Mouse (Mus musculus) gastrocnemius, postnatal 10 days (tissue): Measurements from ENCODE around the gene Medag. TPM values are rescaled to one million over a fixed set of nuclear protein-coding genes. Genes with fewer than 3 reads are reported as not detected.
A peak's percentile ranks its signal among the peaks of the same experiment; 100 is the strongest.

ENCODE experiments used
- DNase-seq: peaks from one replicate; pipeline ENCODE4 v3.0.0; 2021; ENCODE audit warnings: mixed read lengths
- long read RNA-seq, 2 experiments: library from polyadenylated mRNA; stranded (forward); transcript quantifications; one replicate each; pipeline ENCODE4 v2.0.0; 2021
- total RNA-seq, 2 experiments: library from RNA; stranded (reverse); gene quantifications; 2 replicates each; pipeline ENCODE4 v1.2.3; 2021

Medag gene
- 10 to 100 TPM; 19.6 to 21.6 TPM for total RNA-seq
- long read RNA-seq, experiment 1, transcript Medag-201 (5 exons, 2,953 nt): major isoform, 17 of 19 reads
- long read RNA-seq, experiment 1, partial matches to known transcripts: 1 of 19 reads
- long read RNA-seq, experiment 1, other reads (novel, unspliced or antisense): 1 of 19 reads
- long read RNA-seq, experiment 2, transcript Medag-201 (5 exons, 2,953 nt): major isoform, 6 of 12 reads
- long read RNA-seq, experiment 2, partial matches to known transcripts: 6 of 12 reads
- long read RNA-seq, experiment 2, other reads (novel, unspliced or antisense): 0 of 12 reads

DNA sequence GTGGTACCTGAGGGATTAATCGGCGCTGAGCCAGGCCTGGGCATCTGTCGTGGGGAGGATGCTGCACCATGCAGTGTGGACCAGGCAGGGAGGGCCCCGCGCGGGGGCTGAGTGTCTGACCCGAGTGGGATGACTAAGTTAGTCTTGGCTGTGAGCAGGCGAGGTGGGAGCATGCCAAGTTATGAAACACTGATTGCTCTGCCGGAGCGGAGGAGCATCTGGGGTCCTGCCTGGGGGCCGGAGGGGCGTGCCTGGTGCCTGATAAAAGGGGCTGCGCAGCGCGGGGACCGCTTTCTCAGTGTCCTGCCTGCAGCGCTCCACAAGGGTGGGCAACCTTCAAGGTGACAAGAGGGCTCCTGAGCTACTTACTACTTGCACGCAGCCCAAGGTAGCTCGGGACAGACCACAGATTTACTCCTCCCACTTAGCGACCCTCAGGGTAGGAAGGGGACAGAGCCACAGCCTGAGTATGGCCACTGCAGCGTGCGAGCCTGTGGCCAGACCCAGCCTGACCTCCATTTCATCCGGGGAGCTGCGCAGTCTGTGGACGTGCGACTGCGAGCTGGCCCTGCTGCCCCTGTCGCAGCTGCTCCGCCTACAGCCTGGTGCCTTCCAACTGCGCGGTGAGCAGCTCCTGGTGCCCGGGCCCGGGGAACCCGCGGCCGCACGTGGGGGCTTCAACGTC lies at the start of gene Medag:
Gene Medag, plus strand, starts transcription at position 241 of the 685 bp plus-strand sequence.
- peak; percentile 78 for DNase-seq

- DNase-seq: no peak
These were observed 48.9 kb upstream of the Medag start for GRCm38 (mm10) chr5:149362626-149363025.

GRCm38 (mm10) chr5:149363903-149364755 lies 47.4 kb upstream of the Medag start:
- no peak for DNase-seq

GRCm38 (mm10) chr5:149367011-149367410 lies 44.5 kb upstream of the Medag start:
- no peak for DNase-seq

DNA sequence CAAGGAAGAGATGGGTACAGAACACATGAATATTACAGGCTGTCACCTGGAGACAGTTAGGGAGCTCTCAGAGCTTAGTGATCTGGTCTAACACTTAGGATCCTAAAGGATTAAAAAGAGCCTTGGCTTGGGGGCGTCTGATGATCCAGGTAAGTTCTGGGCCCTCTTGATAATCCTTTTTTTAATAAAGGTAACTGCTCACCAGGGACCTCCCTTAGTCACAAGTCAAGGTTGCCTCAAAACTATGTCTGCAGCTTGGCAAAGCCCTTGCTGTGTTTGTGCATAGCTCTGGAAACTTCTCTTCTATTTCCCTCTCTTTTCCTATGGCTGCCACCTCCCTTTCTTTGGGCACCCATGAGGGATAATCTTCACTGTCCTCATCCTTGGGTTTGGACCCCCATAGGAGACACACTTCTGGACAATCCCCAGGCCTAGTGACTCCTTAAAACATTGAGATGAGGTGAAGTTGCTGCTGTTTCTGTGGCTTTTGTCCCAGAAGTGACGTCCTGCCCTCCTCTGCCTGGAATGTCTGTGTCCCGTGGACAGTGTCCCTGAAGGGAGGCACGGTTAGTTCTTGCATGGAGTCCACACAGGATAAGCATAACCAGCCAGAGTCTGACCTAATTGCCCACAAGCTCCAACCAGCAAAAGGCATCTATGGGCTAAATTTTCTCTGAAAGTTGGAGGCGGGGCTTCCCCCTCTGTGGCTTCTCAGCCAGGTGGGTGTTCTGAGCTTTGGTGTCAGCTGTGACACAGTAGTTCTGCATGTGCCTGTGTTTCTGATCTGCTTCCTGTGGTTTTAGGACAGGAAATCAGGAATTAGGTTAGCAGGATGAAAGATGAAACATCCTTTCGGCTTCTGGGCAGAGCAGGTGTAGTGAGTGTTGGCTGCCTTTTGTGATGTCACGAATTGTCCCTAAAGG lies 43.7 kb upstream of the Medag start:
- no peak for DNase-seq

DNA sequence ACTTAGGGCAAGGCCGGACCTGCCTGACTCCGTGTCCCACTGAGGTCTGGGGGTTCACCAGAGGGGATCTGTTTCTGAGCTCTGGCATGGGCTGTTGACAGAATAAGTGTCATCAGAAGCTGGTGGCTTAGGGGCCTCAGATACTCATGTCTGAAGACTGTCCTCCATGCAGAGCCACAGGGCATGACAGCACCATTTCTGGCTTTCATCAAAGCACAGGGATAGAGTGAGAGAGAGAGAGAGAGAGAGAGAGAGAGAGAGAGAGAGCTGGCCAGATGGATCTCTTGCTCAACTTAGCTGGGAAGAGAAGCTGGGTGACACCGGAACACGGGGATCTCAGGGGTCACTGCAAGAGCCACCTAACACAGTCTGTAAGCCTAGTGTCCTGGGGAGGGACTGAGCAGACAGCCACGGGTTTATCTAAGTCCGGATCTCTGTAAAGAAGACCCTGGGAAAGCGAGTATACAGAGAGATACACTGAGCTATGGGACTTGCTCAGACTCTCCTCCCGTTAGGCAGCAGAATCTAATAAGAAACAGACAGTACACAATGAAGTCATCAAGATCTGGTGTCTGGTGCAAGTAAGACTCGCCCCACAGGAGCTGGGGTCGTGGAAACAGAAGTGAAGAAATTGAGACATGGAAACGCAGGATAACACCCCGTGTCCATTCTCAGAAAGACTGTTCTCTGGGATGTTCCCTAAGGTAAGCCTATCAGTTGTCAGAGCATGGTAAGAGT lies 42.8 kb upstream of the Medag start:
- no peak for DNase-seq

DNA sequence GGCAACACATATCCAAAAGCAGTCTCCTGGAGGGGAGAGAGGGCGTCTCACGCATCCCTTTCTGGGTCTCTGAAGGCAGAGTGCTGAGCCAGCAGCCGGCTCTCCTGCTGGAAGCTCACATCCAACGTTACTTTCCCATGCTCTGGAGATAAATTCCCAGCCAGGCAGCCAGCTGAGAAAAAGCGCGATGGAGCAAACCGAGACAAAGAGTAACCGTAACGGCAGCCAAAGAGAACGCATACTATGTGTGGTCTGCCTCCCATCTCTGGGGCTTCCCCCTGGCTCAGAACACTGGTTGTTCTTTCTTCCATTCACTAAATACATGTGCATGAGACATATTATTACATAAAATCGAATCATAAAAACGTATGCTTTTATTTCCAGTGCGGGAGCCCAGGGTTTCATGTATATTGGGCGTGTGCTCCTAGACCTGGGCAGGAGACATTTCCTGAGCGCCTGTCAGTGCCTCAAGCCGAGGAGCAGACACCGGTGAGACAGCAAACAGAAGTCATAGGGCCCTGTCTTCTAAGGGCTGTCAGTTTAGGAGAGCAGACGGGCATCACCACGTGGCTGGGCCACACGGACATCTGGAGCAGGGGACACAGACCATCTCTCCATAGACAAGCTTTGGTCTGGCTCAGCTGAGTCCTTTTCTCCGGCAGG lies 42.0 kb upstream of the Medag start:
- DNase-seq: no peak

- DNase-seq: no peak
These were observed 39.5 kb upstream of the Medag start for GRCm38 (mm10) chr5:149372018-149372417.

DNA sequence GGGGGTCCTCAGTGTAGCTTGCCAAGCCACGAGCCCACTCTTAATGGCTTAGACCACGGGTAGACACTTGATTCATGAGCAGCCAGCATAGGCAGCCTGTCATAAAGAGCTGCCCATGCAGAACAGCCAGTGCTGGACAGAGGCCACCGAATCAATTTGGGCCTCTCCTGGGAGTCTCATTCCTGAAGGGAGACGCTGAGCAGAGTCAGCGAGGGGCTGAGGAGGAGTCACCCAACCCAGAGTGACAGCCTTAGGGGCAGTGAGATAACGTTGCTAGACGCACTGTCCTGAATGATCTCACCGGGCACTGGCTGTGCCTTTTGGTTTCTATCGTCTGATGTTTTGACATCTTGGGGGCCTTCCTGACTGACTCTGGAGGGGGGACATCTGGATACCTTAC lies 38.3 kb upstream of the Medag start:
- no peak for DNase-seq

DNA sequence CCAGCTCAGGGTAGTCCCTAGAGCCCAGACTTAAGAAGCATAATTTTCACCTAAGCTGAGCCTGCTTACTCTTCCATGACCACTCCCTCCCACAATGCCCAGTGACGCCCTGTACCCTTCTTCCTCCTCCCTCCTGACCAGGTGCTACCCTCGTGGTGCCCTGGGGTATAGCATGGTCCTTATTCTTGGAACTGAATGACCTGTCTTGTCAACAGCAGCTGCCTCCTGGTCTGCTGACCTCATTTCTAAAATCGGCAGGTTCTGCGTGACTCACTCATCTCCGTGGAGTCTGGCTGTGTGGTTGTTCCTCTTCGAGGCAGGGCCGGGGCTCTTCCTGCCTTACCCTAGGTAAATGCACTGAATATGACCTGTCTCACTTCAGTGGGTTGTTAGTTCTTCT lies 37.5 kb upstream of the Medag start:
- DNase-seq: no peak

GRCm38 (mm10) chr5:149375074-149375888 lies 36.3 kb upstream of the Medag start:
- DNase-seq: no peak

- DNase-seq: peak; percentile 92
These were observed 35.7 kb upstream of the Medag start for GRCm38 (mm10) chr5:149375889-149376212.

GRCm38 (mm10) chr5:149376367-149376766 lies 35.2 kb upstream of the Medag start:
- DNase-seq: no peak

GRCm38 (mm10) chr5:149377253-149377652 lies 34.3 kb upstream of the Medag start:
- no peak for DNase-seq

GRCm38 (mm10) chr5:149378566-149378965 lies 33.0 kb upstream of the Medag start:
- DNase-seq: no peak

- DNase-seq: no peak
These were observed 32.3 kb upstream of the Medag start for GRCm38 (mm10) chr5:149379131-149379784.

DNA sequence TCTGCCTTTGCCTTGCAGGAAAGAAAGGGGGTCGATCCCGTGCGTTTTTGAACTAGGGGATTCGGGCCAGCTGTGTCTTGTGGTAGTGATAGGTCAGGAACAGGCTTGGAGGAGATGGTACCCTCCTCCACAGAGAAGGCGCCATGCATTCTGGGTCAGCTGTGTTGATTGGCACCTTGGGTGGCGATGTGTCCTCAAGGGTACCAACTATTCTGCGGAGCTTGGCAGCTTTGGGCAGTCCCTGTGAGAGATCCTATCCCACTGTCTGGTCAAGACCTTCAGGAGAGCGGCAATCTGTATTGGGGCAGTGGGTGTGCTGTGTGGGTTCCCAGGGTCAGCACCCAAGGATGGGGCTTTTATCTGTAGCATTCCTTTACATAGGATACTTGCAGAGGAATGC lies 31.7 kb upstream of the Medag start:
- DNase-seq: no peak

- DNase-seq: no peak
These were observed 31.1 kb upstream of the Medag start for GRCm38 (mm10) chr5:149380388-149380916.

DNA sequence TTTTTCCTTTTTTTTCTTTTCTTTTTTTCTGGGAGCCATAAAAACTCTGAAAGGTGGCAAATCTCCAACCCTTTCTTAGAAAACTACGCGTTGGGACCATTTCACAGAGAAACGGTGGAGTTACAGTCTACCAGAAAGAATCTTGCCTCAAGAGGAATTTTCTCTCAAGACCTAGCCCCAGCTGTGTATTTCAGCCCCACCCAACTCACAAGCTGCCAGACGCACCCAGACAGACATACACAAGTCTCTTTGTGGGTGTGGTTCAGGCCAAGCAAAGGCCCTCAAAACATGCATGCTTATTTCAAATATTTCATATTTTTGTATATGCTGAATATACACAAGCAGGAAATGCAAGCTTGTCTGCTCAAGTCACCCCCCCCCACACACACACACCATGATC lies 29.6 kb upstream of the Medag start:
- DNase-seq: no peak
